Mouse (Mus musculus) gastrocnemius, postnatal 36 days (tissue): ENCODE data around the gene Klhl26. TPM values are rescaled to one million over a fixed set of nuclear protein-coding genes. Genes with fewer than 3 reads are reported as not detected.
A peak's percentile ranks its signal among the peaks of the same experiment; 100 is the strongest.

Experiments used
- DNase-seq, 2 experiments: peaks; one replicate each; pipeline ENCODE4 v3.0.0; 2022
- intact Hi-C: fragments of 180-260 bp; cut with DNase I; formaldehyde crosslinking; loops from one replicate; pipeline ENCODE4 v1.15.1; 2025
- total RNA-seq, 2 experiments: library from RNA; stranded (reverse); gene quantifications; 2 replicates each; pipeline ENCODE4 v1.2.3; 2021

The Klhl26 gene
- total RNA-seq, 2 experiments from 2014 or later = 6.8 to 7.5 TPM

- intact Hi-C loops = loop anchor here (1.0 kb wide), 1 partner anchor 120 kb away; no protein-coding TSS in a partner anchor
- peak; percentile 69 to 71 for DNase-seq
These were observed 26.4 kb upstream of the Klhl26 start for GRCm38 (mm10) chr8:70503062-70503750.

DNA sequence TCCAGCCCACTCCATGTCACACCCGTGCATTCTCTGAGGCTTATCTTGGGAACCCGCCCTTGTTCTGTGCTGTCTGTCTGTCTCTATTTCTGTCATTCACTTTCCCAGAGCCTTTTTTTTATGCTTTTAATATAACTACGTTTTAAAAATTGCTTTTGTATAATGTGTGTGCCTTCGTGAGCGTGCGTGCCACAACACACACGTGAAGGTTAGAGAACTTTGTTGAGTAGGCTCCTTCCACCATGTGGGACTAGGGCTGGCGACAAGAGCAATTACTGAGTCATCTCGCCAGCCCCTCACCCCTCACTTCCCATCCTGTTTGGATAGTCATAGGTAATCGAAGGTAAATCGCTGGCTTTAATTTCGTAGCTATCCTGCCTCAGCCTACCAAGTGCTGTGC is 25.8 kb upstream of the Klhl26 start:
- intact Hi-C loops = no loop called here

GRCm38 (mm10) chr8:70501820-70502529 is 25.2 kb upstream of the Klhl26 start:
- peak; percentile 53 to 66 for DNase-seq
- intact Hi-C loops = no loop called here

More for the DNA sequence above, 25.8 kb upstream of the Klhl26 start:
- no peak for DNase-seq

- DNase-seq = no peak
- intact Hi-C loops = no loop called here
These were observed 23.9 kb upstream of the Klhl26 start for GRCm38 (mm10) chr8:70500386-70501301.

- DNase-seq = no peak
- intact Hi-C loops = no loop called here
These were observed 18.9 kb upstream of the Klhl26 start for GRCm38 (mm10) chr8:70495771-70496062.

DNA sequence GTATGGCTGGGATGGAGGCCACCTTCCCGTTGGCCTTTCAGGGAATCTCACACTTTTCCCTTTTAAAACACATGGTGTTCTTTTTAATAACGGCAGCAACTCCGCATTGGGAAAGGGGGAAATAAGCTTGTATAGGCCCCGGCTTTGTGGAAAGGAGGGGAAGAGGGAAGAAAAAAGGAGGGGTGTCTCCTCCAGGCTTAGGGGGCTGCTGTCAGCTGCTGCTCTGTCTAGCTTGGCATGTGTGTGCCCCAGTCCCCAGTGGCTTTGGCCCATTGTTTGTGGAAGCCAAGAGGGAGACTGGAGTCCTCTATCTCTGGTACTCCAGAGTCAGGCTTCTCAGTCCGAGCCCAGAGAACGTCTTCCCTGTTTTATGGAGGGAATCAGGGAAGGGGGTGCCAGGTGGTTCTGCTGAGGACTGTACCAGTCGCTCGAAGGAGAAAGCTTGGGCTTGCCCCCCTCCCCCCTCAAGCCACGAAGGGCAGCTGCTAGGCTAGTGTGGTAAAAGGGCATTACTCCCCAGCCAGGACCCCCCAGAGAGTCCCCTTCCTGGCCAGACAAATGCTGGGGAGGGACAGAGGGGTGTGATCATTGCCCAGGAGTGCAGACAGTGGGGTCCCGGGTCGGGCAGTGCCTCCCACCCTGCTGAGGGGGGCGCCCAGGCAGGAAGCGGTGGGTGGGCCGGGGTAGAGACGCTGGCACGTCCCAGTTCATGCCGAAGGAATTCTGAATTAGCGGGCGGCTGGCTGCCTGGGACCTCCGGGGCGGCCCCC is 18.4 kb upstream of the Klhl26 start:
- no peak for DNase-seq
- intact Hi-C loops = no loop called here

GRCm38 (mm10) chr8:70494416-70494945 is 17.7 kb upstream of the Klhl26 start:
- no peak for DNase-seq
- intact Hi-C loops = no loop called here

DNA sequence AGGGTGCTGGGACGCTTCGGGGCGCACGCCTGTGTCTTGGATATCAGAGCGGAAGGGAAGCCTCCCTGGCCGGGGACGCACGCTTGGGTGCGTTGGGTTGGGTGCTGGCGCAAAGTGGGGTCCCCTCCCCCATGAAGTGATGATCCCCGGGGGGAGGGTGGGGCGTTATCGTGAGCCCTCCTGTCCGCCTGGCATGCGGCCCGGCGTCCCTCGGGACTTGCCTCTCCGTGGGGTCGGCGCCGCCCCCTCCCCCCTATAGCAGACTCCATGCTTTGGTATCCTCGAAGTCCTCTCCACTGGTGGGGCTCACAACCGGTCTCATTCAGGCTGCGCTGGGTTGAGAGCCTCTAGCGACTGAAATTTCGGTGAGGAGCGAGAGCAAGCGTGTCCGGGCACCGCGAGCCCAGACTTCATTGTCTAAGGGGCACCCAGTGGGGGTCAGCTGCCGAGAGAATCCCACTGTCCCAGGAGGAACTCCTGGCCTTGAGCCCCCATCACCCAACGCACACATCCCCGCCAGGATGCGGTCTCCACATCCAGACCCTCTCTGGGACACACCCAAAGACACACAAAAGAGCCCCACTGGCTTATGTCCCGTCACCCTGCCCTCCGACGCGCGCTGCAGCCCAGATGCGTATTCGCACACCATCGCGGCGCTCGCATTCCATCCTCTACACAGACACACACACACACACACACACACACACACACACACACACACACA is 17.1 kb upstream of the Klhl26 start:
- intact Hi-C loops = no loop called here
- no peak for DNase-seq

DNA sequence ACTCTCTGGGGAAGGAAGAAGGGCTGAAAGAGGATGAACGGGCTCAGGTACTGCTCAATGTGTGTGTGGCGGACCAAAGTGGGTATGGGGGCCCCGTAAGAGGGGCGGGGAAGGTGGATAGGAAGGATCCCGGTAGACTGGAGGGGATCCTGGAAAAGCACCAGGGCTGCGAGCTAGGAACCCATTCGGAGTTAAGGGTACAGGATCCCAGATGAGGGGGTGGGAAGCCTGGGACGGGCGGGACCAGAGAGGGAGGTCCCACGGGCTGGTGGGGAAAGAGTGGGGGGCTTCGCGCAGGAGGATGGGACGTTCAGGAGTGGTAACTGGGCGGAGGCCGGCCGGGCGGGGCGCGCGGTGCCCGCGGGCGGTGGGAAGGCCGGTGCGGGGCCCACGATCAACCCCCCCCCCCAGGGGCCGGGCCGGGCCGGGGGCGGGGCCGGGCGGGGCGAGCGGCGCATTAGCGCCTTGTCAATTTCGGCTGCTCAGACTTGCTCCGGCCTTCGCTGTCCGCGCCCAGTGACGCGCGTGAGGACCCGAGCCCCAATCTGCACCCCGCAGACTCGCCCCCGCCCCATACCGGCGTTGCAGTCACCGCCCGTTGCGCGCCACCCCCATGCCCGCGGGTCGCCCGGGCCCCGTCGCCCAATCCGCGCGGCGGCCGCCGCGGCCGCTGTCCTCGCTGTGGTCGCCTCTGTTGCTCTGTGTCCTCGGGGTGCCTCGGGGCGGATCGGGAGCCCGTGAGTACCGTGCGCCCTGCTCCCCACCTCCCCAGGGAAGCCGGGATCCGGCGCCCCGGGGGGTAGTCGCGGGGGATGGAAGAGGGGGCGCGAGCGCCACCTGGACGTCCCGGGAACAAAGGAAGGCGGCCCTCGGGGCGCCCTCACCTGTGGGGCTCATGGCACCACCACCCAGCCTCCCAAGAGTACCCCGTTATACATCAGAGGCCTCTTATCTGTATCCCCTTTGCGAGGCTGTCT is 16.2 kb upstream of the Klhl26 start, which contains the start of gene Crlf1:
TSS of gene Crlf1 (plus strand) at position 495 of the 977 bp plus-strand sequence.
- intact Hi-C loops = no loop called here
- DNase-seq = no peak

DNA sequence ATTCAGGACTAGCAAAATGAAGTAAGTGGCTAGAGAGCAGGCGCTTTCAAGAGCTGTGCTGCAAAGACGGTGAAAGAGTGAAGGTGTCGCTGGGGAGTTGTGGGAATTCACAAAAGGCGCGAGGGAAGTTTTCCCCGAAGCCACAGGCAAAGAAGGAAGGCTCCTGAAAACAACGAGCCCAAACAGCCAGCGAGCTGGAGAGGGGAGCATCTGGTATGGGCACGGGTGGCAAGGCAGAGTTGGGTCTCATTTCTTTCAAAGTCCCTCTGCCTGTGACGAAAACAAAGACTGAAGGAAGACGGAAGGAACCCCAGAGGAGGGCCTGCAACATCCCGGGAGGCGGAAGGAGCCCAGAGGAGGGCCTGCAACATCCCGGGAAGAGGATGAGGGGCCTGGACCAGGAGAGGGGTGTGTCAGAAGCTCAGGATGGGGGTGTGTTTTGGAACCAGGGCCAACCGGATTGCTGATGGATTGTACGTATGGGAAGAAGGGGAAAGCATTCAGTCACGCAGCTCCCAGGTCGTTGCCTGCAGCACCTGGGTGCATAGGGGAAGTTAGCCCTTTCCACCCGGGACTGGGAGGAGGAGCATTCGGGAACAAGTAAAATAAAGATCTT is 14.2 kb upstream of the Klhl26 start:
- DNase-seq = no peak
- intact Hi-C loops = no loop called here

DNA sequence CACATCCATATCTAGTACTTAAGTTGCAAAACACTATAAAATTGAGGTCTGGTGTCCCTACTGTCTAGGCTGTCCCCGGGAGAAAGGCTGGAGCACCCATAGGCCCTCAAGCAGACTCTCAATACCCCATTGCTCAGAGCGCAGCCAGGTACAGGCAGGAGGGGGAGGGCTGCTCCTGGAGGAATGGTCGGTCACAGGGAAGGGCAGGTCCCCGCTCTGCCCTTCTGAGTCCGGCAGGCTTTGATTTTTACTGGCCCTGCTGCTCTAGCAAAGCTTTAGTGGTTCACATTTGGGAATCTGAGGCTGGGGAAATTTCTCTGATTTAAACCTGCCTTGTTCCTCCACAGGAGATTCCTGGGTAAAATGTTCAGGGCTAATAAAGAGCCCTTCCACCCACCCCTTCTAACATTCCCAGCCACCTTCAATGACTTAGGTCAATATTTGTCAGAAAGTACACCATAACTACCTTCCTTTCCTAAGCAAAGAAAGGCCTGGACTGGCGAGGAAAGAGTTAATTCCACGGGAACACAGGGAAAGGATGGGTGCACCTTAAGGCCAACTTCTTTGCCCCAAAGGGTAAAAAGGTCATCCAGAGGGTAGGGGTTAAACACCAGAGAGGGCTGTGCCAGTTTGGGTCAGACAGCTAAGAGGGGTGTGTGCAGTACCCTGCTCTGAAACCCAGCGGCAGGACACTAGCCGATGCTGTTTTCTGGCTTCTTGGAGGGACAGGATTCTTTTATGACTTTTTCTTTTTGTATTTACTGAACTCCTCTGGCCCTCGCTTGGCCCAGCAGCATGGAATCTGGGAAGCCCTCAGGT is 13.5 kb upstream of the Klhl26 start:
- no peak for DNase-seq
- intact Hi-C loops = no loop called here

GRCm38 (mm10) chr8:70489576-70489975 is 12.8 kb upstream of the Klhl26 start:
- intact Hi-C loops = no loop called here
- no peak for DNase-seq

GRCm38 (mm10) chr8:70488931-70489470 is 12.2 kb upstream of the Klhl26 start:
- intact Hi-C loops = no loop called here
- no peak for DNase-seq

DNA sequence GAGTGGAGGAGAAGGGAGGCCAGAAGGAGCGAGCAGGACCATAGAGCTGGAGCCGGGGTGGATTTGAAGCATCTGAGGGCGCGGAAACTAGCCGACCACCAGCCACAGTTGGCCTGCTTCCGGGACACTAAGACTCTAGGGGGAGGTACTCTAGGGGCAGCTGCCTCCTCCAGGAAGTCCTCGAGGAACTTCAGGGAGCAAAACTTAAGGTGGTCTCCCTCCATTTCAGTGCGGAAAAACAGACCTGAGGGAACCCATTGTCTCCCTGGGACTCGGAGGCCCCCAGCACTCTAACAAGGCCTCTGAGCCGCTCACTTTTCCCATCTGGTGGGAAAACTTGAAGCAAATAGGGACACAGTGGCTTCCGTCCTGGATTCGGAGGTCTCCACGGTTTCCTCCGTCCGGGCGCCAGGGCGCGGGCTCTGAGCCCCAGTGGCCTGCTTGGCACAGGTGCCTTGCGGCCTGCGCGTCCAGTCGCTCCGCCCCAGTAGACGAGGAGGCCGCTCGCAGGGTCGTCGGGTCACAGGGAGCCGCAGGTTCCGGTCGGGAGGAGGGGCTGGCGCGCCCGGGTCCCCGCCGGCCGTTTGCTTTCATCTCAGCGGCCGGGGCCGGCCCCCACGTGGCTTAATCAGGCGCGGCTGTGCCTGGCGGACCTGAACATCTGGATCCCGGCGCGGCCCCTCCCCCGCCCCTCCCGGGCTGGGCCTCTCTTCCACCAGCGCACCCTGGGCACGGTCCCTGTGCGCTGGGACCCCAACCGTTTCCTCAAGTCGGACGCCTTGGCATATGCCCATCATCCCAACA is 11.4 kb upstream of the Klhl26 start:
- intact Hi-C loops = no loop called here

DNA sequence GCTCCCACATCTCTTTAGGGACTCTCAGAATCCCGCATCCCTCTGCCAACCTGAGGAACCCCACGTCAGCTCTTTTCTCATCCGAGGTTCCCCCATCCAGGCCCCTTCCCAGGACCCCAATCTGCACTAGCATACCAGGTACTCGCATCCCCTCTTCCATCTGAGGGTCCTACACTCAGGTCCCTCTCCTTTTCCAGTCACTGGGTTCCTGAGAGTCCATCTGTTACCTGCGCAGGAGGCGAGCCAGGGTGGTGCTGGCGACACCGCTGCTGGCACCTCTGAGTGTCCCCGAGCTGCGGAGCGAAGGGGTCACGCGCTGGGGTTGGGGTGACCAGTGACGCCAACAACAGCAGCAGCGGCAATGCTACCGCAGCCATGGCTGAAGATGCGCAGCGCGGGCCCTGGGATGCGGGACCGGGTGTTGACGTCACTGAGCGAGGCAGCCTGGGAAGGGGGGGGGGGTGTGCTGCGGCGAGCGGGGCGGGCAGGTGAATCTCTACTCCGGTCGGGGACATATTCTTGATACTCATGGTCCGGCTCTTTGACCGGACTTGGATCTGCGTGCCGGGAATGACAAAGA is 10.3 kb upstream of the Klhl26 start, which contains the start of gene Tmem59l:
TSS of gene Tmem59l (minus strand) at position 418 of the 580 bp plus-strand sequence.
- intact Hi-C loops = no loop called here
- no peak for DNase-seq

More for the DNA sequence above, 11.4 kb upstream of the Klhl26 start:
- DNase-seq = no peak
